Mouse (Mus musculus) left cerebral cortex, adult 18-20 months (tissue): ENCODE data around the gene Hacl1. TPM values are rescaled to one million over a fixed set of nuclear protein-coding genes. Genes with fewer than 3 reads are reported as not detected.

Experiments
- total RNA-seq, 2 experiments: library from RNA; stranded (reverse); gene quantifications; 2 replicates each; pipeline ENCODE4 v1.2.3; 2021

Gene Hacl1
- total RNA-seq, 2 experiments from 2014 or later: 4.5 to 8.7 TPM

Other genes with a start within 250 kb of the Hacl1 start
- gene Sh3bp5, start 205.2 kb downstream of the Hacl1 start, total RNA-seq: 10 to 100 TPM; 61.4 to 68.3 TPM
- 10 to 100 TPM; 14.2 to 16.2 TPM for gene Eaf1, start 146.9 kb downstream of the Hacl1 start, total RNA-seq
- 10 to 100 TPM; 35.3 to 41.7 TPM for gene Mettl6, start 146.2 kb downstream of the Hacl1 start, total RNA-seq
- under 1 TPM; 0.35 to 0.74 TPM for gene Colq, start 49.9 kb downstream of the Hacl1 start, total RNA-seq
- gene Gm49387, start 408 bp downstream of the Hacl1 start, total RNA-seq: under 1 TPM in 1 of 2 experiments, not detected in 1; 0.66 TPM
- gene Btd, start 258 bp downstream of the Hacl1 start, total RNA-seq: 1 to 10 TPM; 7.1 to 8.7 TPM
- gene Ankrd28, start 189.4 kb upstream of the Hacl1 start, total RNA-seq: 10 to 100 TPM; 47.4 to 53.5 TPM